Mouse (Mus musculus) thymus, adult 2 months (tissue): Measurements from ENCODE around the gene Ntm. TPM values are rescaled to one million over a fixed set of nuclear protein-coding genes. Genes with fewer than 3 reads are reported as not detected.

Experiments used
- DNase-seq: peaks from one replicate; pipeline ENCODE4 v3.0.0; 2021
- H3K27ac ChIP-seq: fragments of 200-500 bp; 2 replicates; pipeline ENCODE4 v1.5.1; 2012; ENCODE audit warnings: low read length, control low read depth; ENCODE audit not compliant: control insufficient read depth, insufficient read depth
- H3K27me3 ChIP-seq: fragments of 200-500 bp; 2 replicates; pipeline ENCODE4 v1.6.1; 2012; ENCODE audit warnings: mild to moderate bottlenecking, low read length, moderate library complexity, mixed read lengths; ENCODE audit not compliant: control insufficient read depth, insufficient read depth
- H3K36me3 ChIP-seq: fragments of 200-500 bp; 2 replicates; pipeline ENCODE4 v1.6.1; 2012; ENCODE audit warnings: mild to moderate bottlenecking, low read length, moderate library complexity; ENCODE audit not compliant: control insufficient read depth, insufficient read depth
- H3K4me1 ChIP-seq: fragments of 200-500 bp; replicated peaks from 2 replicates; pipeline ENCODE4 v1.6.1; 2012; ENCODE audit warnings: low read length; ENCODE audit not compliant: control insufficient read depth, insufficient read depth
- H3K4me3 ChIP-seq: fragments of 200-500 bp; 2 replicates; pipeline ENCODE4 v1.5.1; 2012; ENCODE audit warnings: mild to moderate bottlenecking, low read length, control low read depth, moderate library complexity; ENCODE audit not compliant: control insufficient read depth, insufficient read depth
- CTCF ChIP-seq: fragments of 200-500 bp; IDR thresholded peaks from 2 replicates; pipeline ENCODE4 v1.5.1; 2012; ENCODE audit warnings: mild to moderate bottlenecking, control low read depth, low read length, moderate library complexity, borderline replicate concordance; ENCODE audit not compliant: control insufficient read depth, poor library complexity, insufficient read depth; ENCODE audit errors: extremely low read depth
- POLR2A ChIP-seq: fragments of 200-500 bp; IDR thresholded peaks from 2 replicates; pipeline ENCODE4 v1.6.1; 2012; ENCODE audit warnings: mild to moderate bottlenecking, low read length, control low read depth, moderate library complexity; ENCODE audit not compliant: control insufficient read depth, poor library complexity, insufficient read depth; ENCODE audit errors: extremely low read depth
- WGBS: fragments of 180-500 bp; shearing (Covaris S2); methylation state at CpG from one replicate; pipeline ENCODE4 v1.1.7; 2018; 5-methylcytosine and 5-hydroxymethylcytosine counted together
- polyA plus RNA-seq: library from polyadenylated mRNA; depleted of rRNA; stranded (reverse); fragments of >200 nt; gene quantifications from 2 replicates; pipeline ENCODE4 v1.2.3, GENCODE M21; 2012

Ntm gene
- polyA plus RNA-seq, 1 experiment: 0.19 TPM

GRCm38 (mm10) chr9:29285144-29285543 is 677.8 kb downstream of the Ntm start:
- Histone ChIP-seq H3K4me3 (no peak overlapping the region), H3K36me3 (no peaks in the 10 kb centered on the region), H3K27ac (no peak overlapping the region), H3K4me1 (no peaks in the 10 kb centered on the region), H3K27me3 (no peaks in the 10 kb centered on the region)
- TF ChIP-seq POLR2A (no peak), CTCF (no peak)
- DNase-seq: no peak

GRCm38 (mm10) chr9:29272861-29273260 is 690.1 kb downstream of the Ntm start:
- H3K4me1 ChIP-seq: no peaks in the 10 kb centered on the region
- TF ChIP-seq POLR2A (no peak), CTCF (no peak)
- no peak overlapping the region for H3K27ac ChIP-seq
- H3K4me3 ChIP-seq: no peak overlapping the region
- no peaks in the 10 kb centered on the region for H3K36me3 ChIP-seq
- no peaks in the 10 kb centered on the region for H3K27me3 ChIP-seq
- WGBS: 92% methylated on average over 3 of the region's 3 CpGs
- no peak for DNase-seq

GRCm38 (mm10) chr9:29269988-29270387 is 693.0 kb downstream of the Ntm start:
- Histone ChIP-seq H3K27ac (no peak overlapping the region), H3K36me3 (no peaks in the 10 kb centered on the region), H3K4me3 (no peak overlapping the region), H3K4me1 (no peaks in the 10 kb centered on the region), H3K27me3 (no peaks in the 10 kb centered on the region)
- whole genome bisulfite sequencing: 87% methylated on average over 6 of the region's 6 CpGs
- no peak for DNase-seq
- TF ChIP-seq CTCF (no peak), POLR2A (no peak)

- TF ChIP-seq CTCF (no peak), POLR2A (no peak)
- Histone ChIP-seq H3K4me3 (no peak overlapping the region), H3K27me3 (no peaks in the 10 kb centered on the region), H3K4me1 (no peaks in the 10 kb centered on the region), H3K36me3 (no peaks in the 10 kb centered on the region), H3K27ac (no peak overlapping the region)
- WGBS: 99% methylated on average over 2 of the region's 2 CpGs
- DNase-seq: no peak
Measured at GRCm38 (mm10) chr9:29269277-29269646, 693.7 kb downstream of the Ntm start.

- no peaks in the 10 kb centered on the region for H3K36me3 ChIP-seq
- TF ChIP-seq POLR2A: no peak
- TF ChIP-seq CTCF: no peak
- no peak for DNase-seq
- H3K27ac ChIP-seq: no peak overlapping the region
- H3K4me1 ChIP-seq: no peaks in the 10 kb centered on the region
- WGBS: 79% methylated on average over 10 of the region's 10 CpGs
- no peaks in the 10 kb centered on the region for H3K27me3 ChIP-seq
- H3K4me3 ChIP-seq: no peak overlapping the region
Measured at GRCm38 (mm10) chr9:29268583-29269276, 694.2 kb downstream of the Ntm start.

- no peak for DNase-seq
- no peaks in the 10 kb centered on the region for H3K36me3 ChIP-seq
- 73% methylated on average over 3 of the region's 3 CpGs for WGBS
- no peaks in the 10 kb centered on the region for H3K4me1 ChIP-seq
- TF ChIP-seq CTCF (no peak), POLR2A (no peak)
- H3K4me3 ChIP-seq: no peak overlapping the region
- no peaks in the 10 kb centered on the region for H3K27me3 ChIP-seq
- H3K27ac ChIP-seq: no peak overlapping the region
Measured at GRCm38 (mm10) chr9:29267663-29268062, 695.3 kb downstream of the Ntm start.

GRCm38 (mm10) chr9:29265177-29265576 is 697.8 kb downstream of the Ntm start:
- no peak overlapping the region for H3K4me3 ChIP-seq
- 86% methylated on average over 4 of the region's 4 CpGs for WGBS
- no peaks in the 10 kb centered on the region for H3K4me1 ChIP-seq
- H3K27me3 ChIP-seq: no peaks in the 10 kb centered on the region
- H3K27ac ChIP-seq: no peak overlapping the region
- no peak for DNase-seq
- TF ChIP-seq POLR2A (no peak), CTCF (no peak)
- no peaks in the 10 kb centered on the region for H3K36me3 ChIP-seq
